In the genomic region with DNA sequence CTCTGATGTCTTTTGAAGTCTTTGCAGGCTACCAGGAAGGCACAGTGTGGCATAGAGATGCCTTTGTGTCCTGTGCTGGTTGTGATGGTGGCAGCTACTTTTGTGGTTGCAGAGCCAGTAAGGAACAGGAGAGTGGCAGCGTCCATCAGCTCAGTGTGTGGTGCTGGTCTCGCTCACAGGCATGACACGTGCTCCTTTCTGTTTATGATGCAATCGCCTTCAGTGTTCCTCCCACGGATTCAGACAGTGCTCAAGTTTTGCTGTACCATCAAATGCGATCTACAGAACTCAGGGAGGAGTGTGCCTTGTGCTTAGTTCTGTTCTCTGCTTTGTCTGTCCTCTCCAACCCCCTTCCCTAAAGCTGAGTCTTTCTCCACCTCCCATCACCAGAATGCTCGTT, we compare ENCODE assay signal across 21 mouse cellular contexts.
"Had no signal": no experiment of that assay in that cellular context is flagged by ENCODE, and none has a peak within 500 bp of the region (broad histone marks: within the 10 kb centered on the region; RNA-seq: fewer than 3 reads in every experiment).

No protein-coding gene starts in this region.

- H3K4me1 ChIP-seq: liver, embryonic 12.5 days; liver, embryonic 15.5 days had no signal

- H3K27me3 ChIP-seq: kidney, embryonic 15.5 days; liver, embryonic 12.5 days; liver, embryonic 15.5 days; lung, embryonic 15.5 days; midbrain, embryonic 13.5 days; neural tube, embryonic 12.5 days; neural tube, embryonic 15.5 days had no signal

- H3K36me3 ChIP-seq: kidney, embryonic 15.5 days; liver, embryonic 12.5 days; liver, embryonic 15.5 days; lung, embryonic 15.5 days; midbrain, embryonic 13.5 days; neural tube, embryonic 12.5 days; neural tube, embryonic 15.5 days had no signal

- H3K9me3 ChIP-seq: kidney, embryonic 15.5 days; liver, embryonic 12.5 days; liver, embryonic 15.5 days; lung, embryonic 15.5 days; midbrain, embryonic 13.5 days; neural tube, embryonic 12.5 days; neural tube, embryonic 15.5 days had no signal

- H3K4me2 ChIP-seq: kidney, embryonic 15.5 days; liver, embryonic 12.5 days; liver, embryonic 15.5 days; lung, embryonic 15.5 days; midbrain, embryonic 13.5 days; neural tube, embryonic 12.5 days; neural tube, embryonic 15.5 days had no signal

- ATAC-seq: liver, embryonic 12.5 days; midbrain, embryonic 13.5 days; midbrain, embryonic 16.5 days had no signal

- DNase-seq: kidney, adult 11 months; kidney, adult 8-10 months; kidney, postnatal 10 days; kidney, postnatal 36 days; layer of hippocampus, postnatal 36 days; lung, adult 18-20 months; lung, postnatal 10 days; lung, postnatal 36 days; retina, postnatal 1 day; thymus, adult 2 months; thymus, postnatal 14 days; thymus, postnatal 4 days had no signal

- H3K27ac ChIP-seq: kidney, embryonic 15.5 days; left cerebral cortex, adult 2 months; liver, embryonic 12.5 days; liver, embryonic 15.5 days; lung, embryonic 15.5 days; midbrain, embryonic 13.5 days; neural tube, embryonic 12.5 days; neural tube, embryonic 15.5 days had no signal

- H3K9ac ChIP-seq: kidney, embryonic 15.5 days; liver, embryonic 12.5 days; liver, embryonic 15.5 days; lung, embryonic 15.5 days; midbrain, embryonic 13.5 days; neural tube, embryonic 12.5 days; neural tube, embryonic 15.5 days had no signal

- H3K4me3 ChIP-seq: kidney, embryonic 15.5 days; left cerebral cortex, adult 2 months; liver, embryonic 12.5 days; liver, embryonic 15.5 days; lung, embryonic 15.5 days; midbrain, embryonic 13.5 days; neural tube, embryonic 12.5 days; neural tube, embryonic 15.5 days had no signal
